Mouse (Mus musculus): Measurements from ENCODE around the gene Slx.
"Not testable (repeated sequence)": the region's sequence is repeated elsewhere in the genome, so short reads cannot be mapped to it uniquely, and the experiment has no call there.

Slx gene

DNA sequence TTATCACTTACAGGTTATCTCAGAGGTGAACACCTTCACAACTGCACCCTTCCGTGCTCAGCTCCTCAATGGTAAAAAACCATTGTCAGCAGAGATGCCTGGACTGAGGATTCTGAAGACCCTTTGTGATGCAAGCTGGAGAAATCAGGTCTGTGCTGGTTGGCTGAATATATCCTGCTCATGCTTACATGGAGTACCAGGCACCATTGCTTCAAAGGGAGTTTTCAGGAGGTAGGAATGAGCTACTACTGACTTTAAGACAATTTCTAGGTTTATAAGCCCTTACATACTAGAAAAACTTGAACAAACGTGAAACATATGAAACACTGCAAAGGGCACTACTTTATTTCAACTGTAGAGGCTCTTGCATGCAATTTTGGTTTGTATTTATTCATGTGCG, at the start of gene Slx:
TSS of gene Slx (minus strand) at position 101 of the 400 bp plus-strand sequence.
- not testable (repeated sequence) for ATAC-seq (ENCODE audit: low TSS enrichment)

All from frontal cortex, adult (tissue).